Mouse (Mus musculus): Measurements from ENCODE around the gene 1700001L19Rik. TPM values are rescaled to one million over a fixed set of nuclear protein-coding genes. Genes with fewer than 3 reads are reported as not detected.

Gene 1700001L19Rik
- polyA plus RNA-seq (2014; fragmentation: Illumina TruSeq; extraction: RNeasy Lipid Tissue Mini Kit (QIAGEN cat#74804); ENCODE audit: low read depth, low replicate concordance), result 0.87 TPM

DNA sequence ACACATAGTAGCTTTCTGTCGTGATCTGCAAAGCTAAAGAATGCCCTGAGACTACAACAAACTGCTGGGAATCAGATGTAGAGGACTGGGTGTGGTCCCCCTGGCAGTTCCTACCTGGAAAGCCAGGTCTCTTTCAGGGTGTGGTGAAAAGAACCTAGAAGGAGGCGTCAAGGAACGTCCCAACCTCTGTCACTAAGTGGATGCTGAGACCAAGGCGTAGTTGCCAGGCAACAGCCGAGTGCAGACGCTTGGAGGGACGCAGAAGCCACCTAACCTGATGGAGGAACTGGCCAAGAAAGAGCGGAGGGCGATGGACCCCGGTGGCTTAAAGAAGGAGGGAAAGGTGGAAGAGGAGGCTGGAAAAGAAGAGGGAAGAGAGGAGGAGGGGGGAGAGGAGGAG is at the start of gene 1700001L19Rik:
1700001L19Rik (plus strand) TSS at position 223 of the 400 bp plus-strand sequence.

DNA sequence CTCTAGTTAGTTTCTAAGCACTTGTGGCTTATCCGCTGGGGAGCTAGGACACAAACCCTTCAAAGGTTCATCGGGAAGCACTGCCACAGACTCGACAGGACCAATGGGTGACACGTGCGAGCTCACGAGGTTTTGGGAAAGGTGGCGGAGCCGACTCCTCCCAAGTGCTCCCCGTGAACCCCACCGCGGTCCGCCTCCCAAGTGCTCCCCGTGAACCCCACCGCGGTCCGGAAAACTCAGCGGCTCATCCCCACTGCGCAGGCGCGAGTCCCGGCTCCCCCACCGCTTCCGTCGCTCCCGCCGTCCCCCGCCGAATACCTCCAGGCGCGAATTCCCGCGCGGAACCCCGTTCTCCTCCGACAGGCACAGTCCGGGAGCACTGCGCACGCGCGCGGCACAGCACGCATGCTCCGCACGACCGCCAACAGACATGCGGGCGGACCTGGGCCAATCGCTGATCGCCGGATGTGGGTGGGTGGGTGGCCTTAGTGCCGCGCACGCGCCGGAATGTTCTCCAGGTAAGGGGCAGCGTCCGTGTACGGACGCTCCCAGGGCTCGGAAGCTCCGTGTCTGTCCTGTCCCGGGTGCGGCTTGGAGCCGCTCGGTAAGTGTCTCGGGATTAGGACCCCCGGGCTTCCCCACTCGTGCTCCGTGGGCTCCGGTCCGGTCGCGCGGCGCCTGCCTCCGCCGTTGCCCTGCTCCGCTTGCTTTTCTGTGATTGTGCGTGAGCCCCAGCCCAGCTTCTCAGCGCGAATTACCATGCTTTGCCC is 15.3 kb upstream of the 1700001L19Rik start, which contains the start of the genes Mtrr and Fastkd3:
Mtrr (minus strand) TSS at position 403 of the 770 bp plus-strand sequence.
Fastkd3 (plus strand) TSS at position 488 of the 770 bp plus-strand sequence.

Other genes with a start within 250 kb of the 1700001L19Rik start
- 10.0 TPM for gene Mtrr, start 15.3 kb upstream of the 1700001L19Rik start, polyA plus RNA-seq (2014; fragmentation: Illumina TruSeq; extraction: RNeasy Lipid Tissue Mini Kit (QIAGEN cat#74804); ENCODE audit: low read depth, low replicate concordance)
- 21.9 TPM for gene Fastkd3, start 15.2 kb upstream of the 1700001L19Rik start, polyA plus RNA-seq (2014; fragmentation: Illumina TruSeq; extraction: RNeasy Lipid Tissue Mini Kit (QIAGEN cat#74804); ENCODE audit: low read depth, low replicate concordance)